Mouse (Mus musculus) heart, embryonic 12.5 days (tissue): ENCODE data around the gene Agap1. TPM values are rescaled to one million over a fixed set of nuclear protein-coding genes. Genes with fewer than 3 reads are reported as not detected.
A peak's percentile ranks its signal among the peaks of the same experiment; 100 is the strongest.

Experiments used
- ATAC-seq: fragments of 200-750 bp; cut with Nextera tagmentation; 2 replicates; pipeline ENCODE4 v1.8.0; 2017; ENCODE audit warnings: moderate TSS enrichment, moderate library complexity; ENCODE audit not compliant: insufficient number of reproducible peaks, low FRiP score
- H3K27ac ChIP-seq: fragments of 300-500 bp; sonication (generic); 2 replicates; pipeline ENCODE4 v1.5.1; 2016; ENCODE audit warnings: mild to moderate bottlenecking, moderate library complexity; ENCODE audit not compliant: poor library complexity, severe bottlenecking
- H3K27me3 ChIP-seq: fragments of 300-500 bp; sonication (generic); replicated peaks from 2 replicates; pipeline ENCODE4 v1.6.1; 2016; ENCODE audit warnings: mild to moderate bottlenecking, moderate library complexity
- H3K36me3 ChIP-seq: fragments of 300-500 bp; sonication (generic); 2 replicates; pipeline ENCODE4 v1.6.1; 2016; ENCODE audit warnings: mild to moderate bottlenecking, moderate library complexity
- H3K4me1 ChIP-seq: fragments of 300-500 bp; sonication (generic); replicated peaks from 2 replicates; pipeline ENCODE4 v1.6.1; 2016; ENCODE audit warnings: mild to moderate bottlenecking
- H3K4me2 ChIP-seq: fragments of 300-500 bp; sonication (generic); 2 replicates; pipeline ENCODE4 v1.6.1; 2016; ENCODE audit warnings: mild to moderate bottlenecking, moderate library complexity
- H3K4me3 ChIP-seq: fragments of 300-500 bp; sonication (generic); 2 replicates; pipeline ENCODE4 v1.5.1; 2016; ENCODE audit warnings: mild to moderate bottlenecking
- H3K9ac ChIP-seq: fragments of 300-500 bp; sonication (generic); 2 replicates; pipeline ENCODE4 v1.6.1; 2016; ENCODE audit warnings: mild to moderate bottlenecking, moderate library complexity
- H3K9me3 ChIP-seq: fragments of 300-500 bp; sonication (generic); replicated peaks from 2 replicates; pipeline ENCODE4 v1.6.1; 2016; ENCODE audit warnings: mild to moderate bottlenecking, moderate library complexity
- WGBS: fragments of 180-500 bp; shearing (Covaris S2); methylation state at CpG from one replicate; pipeline ENCODE4 v1.1.7; 2016; 5-methylcytosine and 5-hydroxymethylcytosine counted together
- polyA plus RNA-seq: library from polyadenylated mRNA; unstranded; fragments of >200 nt; fragmentation: Nextera tagmentation; extraction: Ambion mirVana; gene quantifications from 2 replicates; pipeline ENCODE4 v1.2.1, GENCODE M21; 2016

The Agap1 gene
- polyA plus RNA-seq: 16.3 and 16.6 TPM in 2 replicates

- H3K27ac ChIP-seq: peak within 1 kb of the TSS; percentile 77
- no peaks in the 10 kb centered on the region for H3K27me3 ChIP-seq
- H3K4me3 ChIP-seq: peak within 1 kb of the TSS; percentile 68
- under 1% methylated on average over 110 of the region's 118 CpGs for WGBS
- peaks cover 24% of the 10 kb centered on the region for H3K4me1 ChIP-seq
- no peaks in the 10 kb centered on the region for H3K36me3 ChIP-seq
- peak; percentile 91 for ATAC-seq
- 0 out of 2 replicates have a peak, but pooled peaks cover 3% of the 10 kb centered on the region for H3K9me3 ChIP-seq
- H3K9ac ChIP-seq: peak within 1 kb of the TSS; percentile 84
- H3K4me2 ChIP-seq: peak within 1 kb of the TSS; percentile 91
Observed at GRCm38 (mm10) chr1:89454196-89455123, at the start of gene Agap1. Agap1 (plus strand) TSS chr1:89454806.

GRCm38 (mm10) chr1:89405991-89406390 is 48.6 kb upstream of the Agap1 start:
- Histone ChIP-seq H3K27ac (no peak overlapping the region), H3K4me3 (no peak overlapping the region), H3K27me3 (no peaks in the 10 kb centered on the region), H3K4me1 (no peaks in the 10 kb centered on the region), H3K9ac (no peak overlapping the region), H3K36me3 (no peaks in the 10 kb centered on the region), H3K4me2 (no peak overlapping the region), H3K9me3 (peaks cover 14% of the 10 kb centered on the region; the same call in 1 of the 2 replicates)
- 82% methylated on average over 6 of the region's 6 CpGs for WGBS
- ATAC-seq: no peak

GRCm38 (mm10) chr1:89407986-89408385 is 46.6 kb upstream of the Agap1 start:
- no peak overlapping the region for H3K4me2 ChIP-seq
- no peaks in the 10 kb centered on the region for H3K36me3 ChIP-seq
- no peak overlapping the region for H3K4me3 ChIP-seq
- H3K9me3 ChIP-seq: peaks cover 14% of the 10 kb centered on the region; the same call in 1 of the 2 replicates
- H3K27ac ChIP-seq: no peak overlapping the region
- no peak overlapping the region for H3K9ac ChIP-seq
- H3K4me1 ChIP-seq: no peaks in the 10 kb centered on the region
- peaks cover 7% of the 10 kb centered on the region; the same call in 1 of the 2 replicates for H3K27me3 ChIP-seq
- ATAC-seq: no peak
- 83% methylated on average over 8 of the region's 8 CpGs for WGBS

- no peak overlapping the region for H3K9ac ChIP-seq
- H3K4me3 ChIP-seq: no peak overlapping the region
- H3K9me3 ChIP-seq: 0 out of 2 replicates have a peak, but pooled peaks cover 1% of the 10 kb centered on the region
- no peak overlapping the region for H3K4me2 ChIP-seq
- H3K27me3 ChIP-seq: peaks cover 18% of the 10 kb centered on the region
- 69% methylated on average over 2 of the region's 2 CpGs for WGBS
- no peak overlapping the region for H3K27ac ChIP-seq
- ATAC-seq: no peak
- H3K4me1 ChIP-seq: no peaks in the 10 kb centered on the region
- no peaks in the 10 kb centered on the region for H3K36me3 ChIP-seq
Observed at GRCm38 (mm10) chr1:89413122-89413521, 41.5 kb upstream of the Agap1 start.

- Histone ChIP-seq H3K27ac (no peak overlapping the region), H3K4me1 (no peaks in the 10 kb centered on the region), H3K9ac (no peak overlapping the region), H3K4me3 (no peak overlapping the region), H3K27me3 (peaks cover 19% of the 10 kb centered on the region), H3K4me2 (no peak overlapping the region), H3K36me3 (no peaks in the 10 kb centered on the region), H3K9me3 (no peaks in the 10 kb centered on the region)
- no peak for ATAC-seq
- WGBS: 88% methylated on average over 9 of the region's 9 CpGs
Observed at GRCm38 (mm10) chr1:89414563-89414962, 40.0 kb upstream of the Agap1 start.

GRCm38 (mm10) chr1:89416929-89417328 is 37.7 kb upstream of the Agap1 start:
- Histone ChIP-seq H3K4me1 (no peaks in the 10 kb centered on the region), H3K9me3 (no peaks in the 10 kb centered on the region), H3K27ac (no peak overlapping the region), H3K9ac (no peak overlapping the region), H3K4me2 (no peak overlapping the region), H3K4me3 (no peak overlapping the region), H3K27me3 (peaks cover 19% of the 10 kb centered on the region), H3K36me3 (no peaks in the 10 kb centered on the region)
- peak; percentile 45; the same call in 1 of the 2 replicates for ATAC-seq
- 40% methylated on average over 5 of the region's 5 CpGs for WGBS

- no peak overlapping the region for H3K4me2 ChIP-seq
- 0 out of 2 replicates have a peak overlapping the region, but pooled peaks have one; percentile 35 for H3K27ac ChIP-seq
- H3K4me3 ChIP-seq: no peak overlapping the region
- 60% methylated on average over 11 of the region's 11 CpGs for WGBS
- H3K36me3 ChIP-seq: no peaks in the 10 kb centered on the region
- H3K9ac ChIP-seq: no peak overlapping the region
- ATAC-seq: no peak
- 0 out of 2 replicates have a peak, but pooled peaks cover 5% of the 10 kb centered on the region for H3K27me3 ChIP-seq
- H3K4me1 ChIP-seq: peaks cover 5% of the 10 kb centered on the region; the same call in 1 of the 2 replicates
- no peaks in the 10 kb centered on the region for H3K9me3 ChIP-seq
Observed at GRCm38 (mm10) chr1:89420642-89421041, 34.0 kb upstream of the Agap1 start.

- no peak overlapping the region for H3K27ac ChIP-seq
- H3K36me3 ChIP-seq: no peaks in the 10 kb centered on the region
- ATAC-seq: no peak
- WGBS: 69% methylated on average over 4 of the region's 4 CpGs
- H3K9me3 ChIP-seq: no peaks in the 10 kb centered on the region
- no peak overlapping the region for H3K9ac ChIP-seq
- H3K27me3 ChIP-seq: 0 out of 2 replicates have a peak, but pooled peaks cover 5% of the 10 kb centered on the region
- no peak overlapping the region for H3K4me3 ChIP-seq
- H3K4me1 ChIP-seq: peaks cover 5% of the 10 kb centered on the region; the same call in 1 of the 2 replicates
- no peak overlapping the region for H3K4me2 ChIP-seq
Observed at GRCm38 (mm10) chr1:89421401-89421800, 33.2 kb upstream of the Agap1 start.

GRCm38 (mm10) chr1:89424563-89424962 is 30.0 kb upstream of the Agap1 start:
- ATAC-seq: peak; percentile 48
- Histone ChIP-seq H3K36me3 (no peaks in the 10 kb centered on the region), H3K4me3 (no peak overlapping the region), H3K4me2 (no peak overlapping the region), H3K27ac (no peak overlapping the region), H3K9ac (no peak overlapping the region), H3K9me3 (no peaks in the 10 kb centered on the region), H3K27me3 (0 out of 2 replicates have a peak, but pooled peaks cover 3% of the 10 kb centered on the region), H3K4me1 (peaks cover 5% of the 10 kb centered on the region; the same call in 1 of the 2 replicates)
- 58% methylated on average over 6 of the region's 6 CpGs for WGBS

- no peaks in the 10 kb centered on the region for H3K36me3 ChIP-seq
- ATAC-seq: no peak
- H3K4me2 ChIP-seq: no peak overlapping the region
- peaks cover 5% of the 10 kb centered on the region; the same call in 1 of the 2 replicates for H3K4me1 ChIP-seq
- H3K9ac ChIP-seq: no peak overlapping the region
- no peak overlapping the region for H3K27ac ChIP-seq
- no peak overlapping the region for H3K4me3 ChIP-seq
- H3K9me3 ChIP-seq: no peaks in the 10 kb centered on the region
- 63% methylated on average over 8 of the region's 8 CpGs for WGBS
- H3K27me3 ChIP-seq: 0 out of 2 replicates have a peak, but pooled peaks cover 3% of the 10 kb centered on the region
Observed at GRCm38 (mm10) chr1:89426137-89426536, 28.5 kb upstream of the Agap1 start.

- Histone ChIP-seq H3K27ac (0 out of 2 replicates have a peak overlapping the region, but pooled peaks have one; percentile 28), H3K9ac (no peak overlapping the region), H3K36me3 (no peaks in the 10 kb centered on the region), H3K4me1 (peaks cover 5% of the 10 kb centered on the region; the same call in 1 of the 2 replicates), H3K27me3 (peaks cover 9% of the 10 kb centered on the region; the same call in 1 of the 2 replicates), H3K4me3 (no peak overlapping the region), H3K9me3 (no peaks in the 10 kb centered on the region), H3K4me2 (no peak overlapping the region)
- 33% methylated on average over 5 of the region's 5 CpGs for WGBS
- peak; percentile 71; the same call in 1 of the 2 replicates for ATAC-seq
Observed at GRCm38 (mm10) chr1:89428671-89429070, 25.9 kb upstream of the Agap1 start.
